Mouse (Mus musculus): ENCODE data around the gene Sptbn4. TPM values are rescaled to one million over a fixed set of nuclear protein-coding genes. Genes with fewer than 3 reads are reported as not detected.
A peak's percentile ranks its signal among the peaks of the same experiment; 100 is the strongest.

Sptbn4 gene
- polyA plus RNA-seq, 2 experiments, result 0.06 TPM

- Histone ChIP-seq H3K9me3 (ENCODE audit: control insufficient read depth, low read length) (no peaks in the 10 kb centered on the region), H3K9ac (replicated peaks) (no peak overlapping the region), H3K27me3 (ENCODE audit: control insufficient read depth, insufficient read depth, low read length) (peaks cover 56% of the 10 kb centered on the region), H3K4me2 (ENCODE audit: low read depth) (no peak overlapping the region), H3K27ac (no peak overlapping the region), H3K36me3 (replicated peaks; ENCODE audit: control insufficient read depth, insufficient read depth, low read depth) (no peaks in the 10 kb centered on the region), H3K4me3 (ENCODE audit: insufficient read depth in 1 of 2, low read depth in 2 of 2, low read length in 2 of 2) (no peak overlapping the region), H3K4me1 (replicated peaks; ENCODE audit: control insufficient read depth in 2 of 2, insufficient read depth in 2 of 2, low read length in 1 of 2) (0 out of 4 replicates have a peak, but pooled peaks cover 0 to 2% of the 10 kb centered on the region in 2 experiments)
- TF ChIP-seq EP300 (IDR thresholded peaks at IDR 0.05; ENCODE audit: low read depth) (no peak), CTCF (IDR thresholded peaks at IDR 0.05; ENCODE audit: low read depth) (peak; percentile 92)
- WGBS (ENCODE audit: insufficient replicate concordance), result 16% methylated on average over 26 of the region's 26 CpGs
- no peak for DNase-seq (ENCODE audit: low read depth in 3 of 3, low spot score in 3 of 3)
- no peak for ATAC-seq (ENCODE audit: insufficient read depth)
Measured at GRCm38 (mm10) chr7:27397048-27397949, 50.2 kb downstream of the Sptbn4 start.

- TF ChIP-seq CTCF (IDR thresholded peaks at IDR 0.05; ENCODE audit: low read depth), result no peak
- no peak for TF ChIP-seq EP300 (IDR thresholded peaks at IDR 0.05; ENCODE audit: low read depth)
- H3K36me3 ChIP-seq (replicated peaks; ENCODE audit: control insufficient read depth, insufficient read depth, low read depth), result no peaks in the 10 kb centered on the region
- ATAC-seq (ENCODE audit: insufficient read depth) (no peak), DNase-seq (ENCODE audit: low read depth in 3 of 3, low spot score in 3 of 3) (no peak)
- no peak overlapping the region for H3K27ac ChIP-seq
- H3K9ac ChIP-seq (replicated peaks), result no peak overlapping the region
- H3K9me3 ChIP-seq (ENCODE audit: control insufficient read depth, low read length), result no peaks in the 10 kb centered on the region
- H3K4me3 ChIP-seq (ENCODE audit: insufficient read depth in 1 of 2, low read depth in 2 of 2, low read length in 2 of 2), result peak overlapping the region in 1 of 2 experiments; percentile 38; a peak in 2 of 4 replicates
- 0 out of 4 replicates have a peak, but pooled peaks cover 0 to 2% of the 10 kb centered on the region in 2 experiments for H3K4me1 ChIP-seq (replicated peaks; ENCODE audit: control insufficient read depth in 2 of 2, insufficient read depth in 2 of 2, low read length in 1 of 2)
- WGBS (ENCODE audit: insufficient replicate concordance), result 3% methylated on average over 35 of the region's 68 CpGs
- peaks cover 64% of the 10 kb centered on the region for H3K27me3 ChIP-seq (ENCODE audit: control insufficient read depth, insufficient read depth, low read length)
- peak overlapping the region; percentile 51 for H3K4me2 ChIP-seq (ENCODE audit: low read depth)
Measured at GRCm38 (mm10) chr7:27396184-27397047, 51.1 kb downstream of the Sptbn4 start.

- TF ChIP-seq EP300 (IDR thresholded peaks at IDR 0.05; ENCODE audit: low read depth) (no peak), CTCF (IDR thresholded peaks at IDR 0.05; ENCODE audit: low read depth) (no peak)
- peaks cover 66% of the 10 kb centered on the region for H3K27me3 ChIP-seq (ENCODE audit: control insufficient read depth, insufficient read depth, low read length)
- no peak overlapping the region for H3K27ac ChIP-seq
- WGBS (ENCODE audit: insufficient replicate concordance), result 4% methylated on average over 22 of the region's 22 CpGs
- ATAC-seq (ENCODE audit: insufficient read depth) (no peak), DNase-seq (ENCODE audit: low read depth in 3 of 3, low spot score in 3 of 3) (no peak)
- no peak overlapping the region for H3K9ac ChIP-seq (replicated peaks)
- no peaks in the 10 kb centered on the region for H3K36me3 ChIP-seq (replicated peaks; ENCODE audit: control insufficient read depth, insufficient read depth, low read depth)
- H3K9me3 ChIP-seq (ENCODE audit: control insufficient read depth, low read length), result no peaks in the 10 kb centered on the region
- H3K4me1 ChIP-seq (replicated peaks; ENCODE audit: control insufficient read depth in 2 of 2, insufficient read depth in 2 of 2, low read length in 1 of 2), result 0 out of 4 replicates have a peak, but pooled peaks cover 0 to 2% of the 10 kb centered on the region in 2 experiments
- H3K4me2 ChIP-seq (ENCODE audit: low read depth), result no peak overlapping the region
- no peak overlapping the region for H3K4me3 ChIP-seq (ENCODE audit: insufficient read depth in 1 of 2, low read depth in 2 of 2, low read length in 2 of 2)
Measured at GRCm38 (mm10) chr7:27395521-27396183, 51.8 kb downstream of the Sptbn4 start.

GRCm38 (mm10) chr7:27391416-27391815, 56.1 kb downstream of the Sptbn4 start:
- no peak for ATAC-seq (ENCODE audit: insufficient read depth)
- H3K4me1 ChIP-seq (replicated peaks; ENCODE audit: control insufficient read depth in 2 of 2, insufficient read depth in 2 of 2, low read length in 1 of 2), result no peaks in the 10 kb centered on the region
- no peak for TF ChIP-seq CTCF (IDR thresholded peaks at IDR 0.05; ENCODE audit: low read depth)
- no peak for TF ChIP-seq EP300 (IDR thresholded peaks at IDR 0.05; ENCODE audit: low read depth)
- no peaks in the 10 kb centered on the region for H3K36me3 ChIP-seq (replicated peaks; ENCODE audit: control insufficient read depth, insufficient read depth, low read depth)
- no peak overlapping the region for H3K4me3 ChIP-seq (ENCODE audit: insufficient read depth in 1 of 2, low read depth in 2 of 2, low read length in 2 of 2)
- no peak overlapping the region for H3K4me2 ChIP-seq (ENCODE audit: low read depth)
- H3K9ac ChIP-seq (replicated peaks), result no peak overlapping the region
- 33% methylated on average over 16 of the region's 16 CpGs for WGBS (ENCODE audit: insufficient replicate concordance)
- no peak overlapping the region for H3K27ac ChIP-seq
- peaks cover 46% of the 10 kb centered on the region for H3K27me3 ChIP-seq (ENCODE audit: control insufficient read depth, insufficient read depth, low read length)
- H3K9me3 ChIP-seq (ENCODE audit: control insufficient read depth, low read length), result no peaks in the 10 kb centered on the region
- DNase-seq (ENCODE audit: low read depth in 3 of 3, low spot score in 3 of 3), result no peak
